ENCODE assay signal across 29 mouse cellular contexts in the genomic region with DNA sequence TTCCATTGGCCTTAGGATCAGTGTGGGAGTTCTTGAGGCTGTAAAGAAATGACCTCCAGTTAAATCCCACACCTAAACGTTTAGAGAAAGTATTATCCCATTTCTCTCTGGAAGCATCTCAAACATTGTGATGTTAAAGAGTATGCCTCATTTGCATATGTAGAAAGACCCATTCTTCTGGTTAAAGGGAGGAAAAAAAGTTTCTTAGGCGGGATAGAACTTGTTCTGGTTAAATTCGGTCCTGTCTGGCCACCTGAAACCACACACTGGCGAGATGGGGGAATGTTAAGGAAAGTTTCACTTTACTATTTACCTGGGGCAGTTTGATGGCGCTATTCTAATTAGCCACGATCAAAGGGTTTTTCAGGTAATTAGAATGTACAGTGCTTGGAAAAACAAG. TPM values are rescaled to one million over a fixed set of nuclear protein-coding genes. Genes with fewer than 3 reads are reported as not detected.
DNase-seq lines count a peak whose midpoint lies in the region; ATAC-seq and TF ChIP-seq lines count a peak whose summit lies in the region.
"Had no signal": no experiment of that assay in that cellular context is flagged by ENCODE, and none has a peak within 500 bp of the region (broad histone marks: within the 10 kb centered on the region; RNA-seq: fewer than 3 reads in every experiment).

No protein-coding gene starts in this region.

- in situ Hi-C loops in ES-E14 (cut with MboI; ENCODE audit: low sequenced_read_pairs in 2 of 2, unreplicated experiment in 2 of 2), result no loop called here

- no peaks in the 10 kb centered on the region for H3K36me3 ChIP-seq in embryonic facial prominence, embryonic 14.5 days (ENCODE audit: control insufficient read depth, insufficient read depth, low read length)
- no peaks in the 10 kb centered on the region for H3K36me3 ChIP-seq in embryonic facial prominence, embryonic 10.5 days (replicated peaks)
- no peaks in the 10 kb centered on the region for H3K36me3 ChIP-seq in E14TG2a.4 (ENCODE audit: insufficient read depth, low read length)
- H3K36me3 ChIP-seq in ES-E14 (ENCODE audit: control insufficient read depth, insufficient read depth, low read length, poor library complexity, severe bottlenecking), result no peaks in the 10 kb centered on the region
- H3K36me3 ChIP-seq in embryonic facial prominence, embryonic 15.5 days, result no peaks in the 10 kb centered on the region
- H3K36me3 ChIP-seq: embryonic facial prominence, embryonic 13.5 days; G1E; heart, embryonic 12.5 days; heart, embryonic 15.5 days; hindbrain, embryonic 10.5 days; hindbrain, embryonic 13.5 days; intestine, embryonic 15.5 days had no signal

- no peak overlapping the region for H3K9ac ChIP-seq in embryonic facial prominence, embryonic 14.5 days (ENCODE audit: low read depth, low read length)
- H3K9ac ChIP-seq in ES-E14 (ENCODE audit: insufficient read depth, low read depth, low read length, poor library complexity, severe bottlenecking), result no peak overlapping the region
- H3K9ac ChIP-seq in embryonic facial prominence, embryonic 15.5 days, result no peak overlapping the region
- H3K9ac ChIP-seq: embryonic facial prominence, embryonic 13.5 days; heart, embryonic 12.5 days; heart, embryonic 15.5 days; hindbrain, embryonic 13.5 days; intestine, embryonic 15.5 days had no signal

- TF ChIP-seq CTCF in E14TG2a.4 (conservative IDR thresholded peaks at IDR 0.05; ENCODE audit: low read length), result no peak

- H3K4me3 ChIP-seq in embryonic facial prominence, embryonic 14.5 days (ENCODE audit: low read depth, low read length), result no peak overlapping the region
- H3K4me3 ChIP-seq in embryonic facial prominence, embryonic 10.5 days, result no peak overlapping the region
- H3K4me3 ChIP-seq in E14TG2a.4 (replicated peaks; ENCODE audit: low read length), result 0 out of 2 replicates have a peak overlapping the region, but pooled peaks have one; percentile 17
- no peak overlapping the region for H3K4me3 ChIP-seq in ES-E14 (ENCODE audit: insufficient read depth in 1 of 2, low read depth in 1 of 2, low read length in 2 of 2, poor library complexity in 1 of 2, severe bottlenecking in 1 of 2)
- no peak overlapping the region for H3K4me3 ChIP-seq in embryonic facial prominence, embryonic 15.5 days (replicated peaks)
- H3K4me3 ChIP-seq: embryonic facial prominence, embryonic 13.5 days; heart, embryonic 12.5 days; heart, embryonic 15.5 days; hindbrain, embryonic 10.5 days; hindbrain, embryonic 13.5 days; intestine, embryonic 15.5 days had no signal

- no peak for ATAC-seq in embryonic facial prominence, embryonic 14.5 days (ENCODE audit: low read depth)
- ATAC-seq in embryonic facial prominence, embryonic 15.5 days (ENCODE audit: insufficient number of reproducible peaks, low FRiP score, low TSS enrichment, low read depth), result no peak
- ATAC-seq: activated CD4-positive, CD25-positive, alpha-beta regulatory T cell, adult 4 months; forebrain, embryonic 14.5 days; hindbrain, embryonic 16.5 days; intestine, embryonic 15.5 days; Patski had no signal

- DNase-seq in embryonic facial prominence, embryonic 14.5 days (ENCODE audit: low spot score), result no peak
- DNase-seq in embryonic facial prominence, embryonic 10.5 days (ENCODE audit: low spot score), result no peak
- DNase-seq in ES-E14 (ENCODE audit: low read depth, low spot score), result peak; percentile 65
- no peak for DNase-seq in testis, postnatal 10 days (ENCODE audit: low spot score)
- no peak for DNase-seq in adrenal gland, adult 2 months
- no peak for DNase-seq in adrenal gland, postnatal 25 days
- DNase-seq: adrenal gland, postnatal 36 days; cerebellum, adult 11 months; cerebellum, adult 2 months; cerebellum, adult 9-11 months; cerebellum, postnatal 25 days; gastrocnemius, postnatal 36 days; heart, postnatal 10 days; heart, postnatal 36 days; kidney, adult 11 months; kidney, adult 8-10 months had no signal

- 29% methylated on average over 6 of the region's 6 CpGs for WGBS in embryonic facial prominence, embryonic 14.5 days
- WGBS in embryonic facial prominence, embryonic 10.5 days, result 25% methylated on average over 6 of the region's 6 CpGs
- WGBS in embryonic facial prominence, embryonic 15.5 days, result 23% methylated on average over 6 of the region's 6 CpGs

- H3K4me2 ChIP-seq in embryonic facial prominence, embryonic 14.5 days (ENCODE audit: low read depth, low read length), result no peak overlapping the region
- H3K4me2 ChIP-seq in embryonic facial prominence, embryonic 15.5 days (replicated peaks), result no peak overlapping the region
- H3K4me2 ChIP-seq: embryonic facial prominence, embryonic 13.5 days; heart, embryonic 12.5 days; heart, embryonic 15.5 days; hindbrain, embryonic 13.5 days; intestine, embryonic 15.5 days had no signal

- H3K27me3 ChIP-seq in embryonic facial prominence, embryonic 14.5 days (replicated peaks; ENCODE audit: control insufficient read depth, insufficient read depth, low read length), result no peaks in the 10 kb centered on the region
- peaks cover 13% of the 10 kb centered on the region; the same call in 1 of the 2 replicates for H3K27me3 ChIP-seq in embryonic facial prominence, embryonic 10.5 days (replicated peaks; ENCODE audit: low read depth, poor library complexity, severe bottlenecking)
- H3K27me3 ChIP-seq in E14TG2a.4 (ENCODE audit: insufficient read depth, low read length), result no peaks in the 10 kb centered on the region
- no peaks in the 10 kb centered on the region for H3K27me3 ChIP-seq in embryonic facial prominence, embryonic 15.5 days
- H3K27me3 ChIP-seq: embryonic facial prominence, embryonic 13.5 days; heart, embryonic 15.5 days; hindbrain, embryonic 13.5 days; intestine, embryonic 15.5 days had no signal

- H3K27ac ChIP-seq in embryonic facial prominence, embryonic 14.5 days (replicated peaks; ENCODE audit: low read depth, low read length), result 0 out of 2 replicates have a peak overlapping the region, but pooled peaks have one; percentile 3
- H3K27ac ChIP-seq in embryonic facial prominence, embryonic 10.5 days (replicated peaks), result no peak overlapping the region
- no peak overlapping the region; the same call in 1 of the 2 replicates for H3K27ac ChIP-seq in ES-E14 (ENCODE audit: insufficient read depth, low read depth, low read length, poor library complexity, severe bottlenecking)
- peak overlapping the region; percentile 36; the same call in 1 of the 2 replicates for H3K27ac ChIP-seq in embryonic facial prominence, embryonic 15.5 days (replicated peaks)
- H3K27ac ChIP-seq: embryonic facial prominence, embryonic 13.5 days; heart, embryonic 15.5 days; hindbrain, embryonic 10.5 days; hindbrain, embryonic 13.5 days; intestine, embryonic 15.5 days had no signal

- peaks cover 5% of the 10 kb centered on the region; the same call in 1 of the 2 replicates for H3K4me1 ChIP-seq in embryonic facial prominence, embryonic 14.5 days (ENCODE audit: control insufficient read depth, insufficient read depth, low read length)
- peaks cover 12% of the 10 kb centered on the region for H3K4me1 ChIP-seq in embryonic facial prominence, embryonic 10.5 days
- H3K4me1 ChIP-seq in E14TG2a.4 (replicated peaks; ENCODE audit: low read depth, low read length) (peaks cover 25% of the 10 kb centered on the region), ES-E14 (ENCODE audit: control insufficient read depth in 2 of 2, insufficient read depth in 2 of 2, low read length in 2 of 2, poor library complexity in 1 of 2) (peaks cover 3 to 5% of the 10 kb centered on the region in 2 experiments; a peak in 1 of 4 replicates)
- H3K4me1 ChIP-seq in embryonic facial prominence, embryonic 15.5 days, result 0 out of 2 replicates have a peak, but pooled peaks cover 7% of the 10 kb centered on the region
- H3K4me1 ChIP-seq: heart, embryonic 12.5 days; heart, embryonic 15.5 days; hindbrain, embryonic 13.5 days; intestine, embryonic 15.5 days had no signal

- no peaks in the 10 kb centered on the region for H3K9me3 ChIP-seq in embryonic facial prominence, embryonic 14.5 days (ENCODE audit: control insufficient read depth, low read length)
- no peaks in the 10 kb centered on the region for H3K9me3 ChIP-seq in embryonic facial prominence, embryonic 10.5 days
- H3K9me3 ChIP-seq in E14TG2a.4 (ENCODE audit: low read length) (no peaks in the 10 kb centered on the region), ES-E14 (ENCODE audit: control insufficient read depth, insufficient read depth, low read depth, low read length) (no peaks in the 10 kb centered on the region)
- H3K9me3 ChIP-seq in embryonic facial prominence, embryonic 15.5 days (replicated peaks), result no peaks in the 10 kb centered on the region
- H3K9me3 ChIP-seq: embryonic facial prominence, embryonic 13.5 days; G1E; heart, embryonic 15.5 days; hindbrain, embryonic 10.5 days; hindbrain, embryonic 13.5 days; intestine, embryonic 15.5 days had no signal

TF ChIP-seq in ES-E14, 5 proteins besides CTCF, POLR2A, EP300 and RAD21:
- TF ChIP-seq CHD2 (IDR thresholded peaks at IDR 0.05; ENCODE audit: low read depth, low read length) (peak; percentile 47; the same call in 1 of the 2 replicates), ZNF384 (IDR thresholded peaks at IDR 0.05; ENCODE audit: low read depth, low read length) (peak; percentile 73), MAFK (IDR thresholded peaks at IDR 0.05; ENCODE audit: insufficient read depth, low read depth, low read length) (no peak)

RNA-seq across cellular contexts. Expression of gene Mylip, which starts 14.7 kb away (rescaled TPM):
- 10.4 and 11.2 TPM in 2 replicates for polyA plus RNA-seq in embryonic facial prominence, embryonic 14.5 days (2014; fragmentation: Nextera tagmentation; extraction: Ambion mirVana)
- polyA plus RNA-seq in embryonic facial prominence, embryonic 10.5 days (2016; fragmentation: Nextera tagmentation; extraction: Ambion mirVana), result 7.5 and 9.2 TPM in 2 replicates
- total RNA-seq in ES-E14 (2012; rRNA removed), result 2.0 and 2.2 TPM in 2 replicates
- 35.2 and 36.1 TPM in 2 replicates for polyA plus RNA-seq in embryonic facial prominence, embryonic 15.5 days (2015; fragmentation: Nextera tagmentation; extraction: Ambion mirVana)
- total RNA-seq in adrenal gland, adult 2 months (2021), result 10 to 100 TPM in 1 of 2 experiments, 1 to 10 TPM in 1; 6.6 to 13.6 TPM
- 6.4 and 9.9 TPM in 2 replicates for polyA plus RNA-seq in adrenal gland, adult 2 months (2012; rRNA removed)
- 7.6 and 10.0 TPM in 2 replicates for total RNA-seq in adrenal gland, postnatal 25 days (2021)

Comparison
In these comparisons a context has a peak if more than half of its experiments do, and no peak if none do; other contexts are left out.
1. H3K27ac ChIP-seq: peak in embryonic facial prominence, embryonic 14.5 days (single experiment) and embryonic facial prominence, embryonic 15.5 days (single experiment); none in embryonic facial prominence, embryonic 10.5 days (single experiment) and ES-E14 (single experiment).